Mouse (Mus musculus): ENCODE data around the gene Gzmn. TPM values are rescaled to one million over a fixed set of nuclear protein-coding genes. Genes with fewer than 3 reads are reported as not detected.
"Not testable (repeated sequence)": the region's sequence is repeated elsewhere in the genome, so short reads cannot be mapped to it uniquely, and the experiment has no call there.

The Gzmn gene
- polyA plus RNA-seq, 1 experiment from 2014 or later = not detected

- no peaks in the 10 kb centered on the region for H3K9me3 ChIP-seq
- H3K36me3 ChIP-seq = no peaks in the 10 kb centered on the region
- 75% methylated on average over 2 of the region's 2 CpGs for WGBS
- H3K9ac ChIP-seq = no peak overlapping the region
- H3K4me3 ChIP-seq = no peak overlapping the region
- no peaks in the 10 kb centered on the region for H3K4me1 ChIP-seq (replicated peaks)
- no peak overlapping the region for H3K4me2 ChIP-seq
- ATAC-seq (ENCODE audit: low FRiP score, low read depth) = no peak
- no peaks in the 10 kb centered on the region for H3K27me3 ChIP-seq
- no peak overlapping the region for H3K27ac ChIP-seq (replicated peaks)
Measured at GRCm38 (mm10) chr14:56155340-56155739, 19.1 kb downstream of the Gzmn start.

GRCm38 (mm10) chr14:56133675-56134074 is 40.7 kb downstream of the Gzmn start:
- not testable (repeated sequence) for H3K9ac ChIP-seq; H3K27me3 ChIP-seq; H3K36me3 ChIP-seq; H3K4me2 ChIP-seq; H3K27ac ChIP-seq (replicated peaks); H3K4me3 ChIP-seq; ATAC-seq (ENCODE audit: low FRiP score, low read depth); H3K4me1 ChIP-seq (replicated peaks); H3K9me3 ChIP-seq
- WGBS = 78% methylated on average over 1 of the region's 1 CpGs

GRCm38 (mm10) chr14:56132508-56132907 is 41.9 kb downstream of the Gzmn start, which contains the start of gene Gzmd:
Gene Gzmd (minus strand): TSS chr14:56132608.
- not testable (repeated sequence) for ATAC-seq (ENCODE audit: low FRiP score, low read depth)

GRCm38 (mm10) chr14:56128341-56128740 is 46.1 kb downstream of the Gzmn start:
- Histone ChIP-seq H3K4me2 (no peak overlapping the region), H3K36me3 (no peaks in the 10 kb centered on the region), H3K9ac (no peak overlapping the region), H3K27me3 (no peaks in the 10 kb centered on the region), H3K4me3 (no peak overlapping the region), H3K27ac (replicated peaks) (no peak overlapping the region), H3K4me1 (replicated peaks) (no peaks in the 10 kb centered on the region), H3K9me3 (no peaks in the 10 kb centered on the region)
- ATAC-seq (ENCODE audit: low FRiP score, low read depth) = no peak
- WGBS = 51% methylated on average over 3 of the region's 3 CpGs

More at GRCm38 (mm10) chr14:56132508-56132907, 41.9 kb downstream of the Gzmn start, which contains the start of gene Gzmd:
- not testable (repeated sequence) for H3K9ac ChIP-seq; H3K9me3 ChIP-seq; H3K4me2 ChIP-seq; H3K4me1 ChIP-seq (replicated peaks); H3K36me3 ChIP-seq; H3K27me3 ChIP-seq; H3K4me3 ChIP-seq; H3K27ac ChIP-seq (replicated peaks)
- 91% methylated on average over 2 of the region's 2 CpGs for WGBS

- H3K9ac ChIP-seq = no peak overlapping the region
- WGBS = 81% methylated on average over 3 of the region's 3 CpGs
- no peak for ATAC-seq (ENCODE audit: low FRiP score, low read depth)
- H3K27me3 ChIP-seq = no peaks in the 10 kb centered on the region
- H3K27ac ChIP-seq (replicated peaks) = no peak overlapping the region
- H3K36me3 ChIP-seq = no peaks in the 10 kb centered on the region
- no peak overlapping the region for H3K4me2 ChIP-seq
- H3K4me1 ChIP-seq (replicated peaks) = no peaks in the 10 kb centered on the region
- no peak overlapping the region for H3K4me3 ChIP-seq
- no peaks in the 10 kb centered on the region for H3K9me3 ChIP-seq
Measured at GRCm38 (mm10) chr14:56123516-56123915, 50.9 kb downstream of the Gzmn start.

DNA sequence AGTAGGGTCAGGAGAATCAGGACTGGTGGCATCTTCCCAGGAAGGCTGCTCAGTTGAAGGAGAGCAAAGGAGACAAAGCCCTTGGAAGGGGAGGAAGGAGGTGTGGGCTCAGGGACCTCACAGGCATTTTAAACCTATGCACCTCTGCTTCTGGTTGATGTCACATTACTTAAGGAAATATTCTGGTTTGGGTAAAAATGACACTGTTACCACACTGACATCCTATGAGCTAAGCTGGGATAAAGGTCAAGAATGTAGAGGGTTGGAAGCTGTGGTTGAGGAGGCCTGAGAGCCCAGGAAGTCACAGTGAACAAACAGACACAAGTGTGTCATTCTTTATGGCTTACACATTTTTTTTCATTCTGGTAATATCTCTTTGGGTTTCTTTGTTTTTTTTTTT is 53.9 kb downstream of the Gzmn start, which contains the start of gene Gzme:
TSS of gene Gzme (minus strand) at position 101 of the 400 bp plus-strand sequence.
- Histone ChIP-seq H3K9me3 (no peaks in the 10 kb centered on the region), H3K27ac (replicated peaks) (no peak within 1 kb of the TSS), H3K4me2 (no peak within 1 kb of the TSS), H3K4me1 (replicated peaks) (no peaks in the 10 kb centered on the region), H3K4me3 (no peak within 1 kb of the TSS), H3K9ac (no peak within 1 kb of the TSS), H3K27me3 (no peaks in the 10 kb centered on the region), H3K36me3 (no peaks in the 10 kb centered on the region)
- no peak for ATAC-seq (ENCODE audit: low FRiP score, low read depth)

Other genes starting within 250 kb of the Gzmn start
- 0.18 and 0.55 TPM in 2 replicates for gene Cma1, start 229.9 kb downstream of the Gzmn start, polyA plus RNA-seq (2015; fragmentation: Nextera tagmentation; extraction: Ambion mirVana)
- not detected in 2 replicates for gene Cma2, start 223.6 kb downstream of the Gzmn start, polyA plus RNA-seq (2015; fragmentation: Nextera tagmentation; extraction: Ambion mirVana)
- gene Mcpt1, start 156.6 kb downstream of the Gzmn start, polyA plus RNA-seq (2015; fragmentation: Nextera tagmentation; extraction: Ambion mirVana) = not detected in 2 replicates
- not detected in 2 replicates for gene Mcpt9, start 144.1 kb downstream of the Gzmn start, polyA plus RNA-seq (2015; fragmentation: Nextera tagmentation; extraction: Ambion mirVana)
- not detected in 2 replicates for gene Mcpt2, start 132.6 kb downstream of the Gzmn start, polyA plus RNA-seq (2015; fragmentation: Nextera tagmentation; extraction: Ambion mirVana)
- gene Mcpt4, start 112.3 kb downstream of the Gzmn start, polyA plus RNA-seq (2015; fragmentation: Nextera tagmentation; extraction: Ambion mirVana) = not detected in 2 replicates
- not detected in 2 replicates for gene Mcpt8, start 89.3 kb downstream of the Gzmn start, polyA plus RNA-seq (2015; fragmentation: Nextera tagmentation; extraction: Ambion mirVana)
- not detected in 2 replicates for gene Ctsg, start 72.0 kb downstream of the Gzmn start, polyA plus RNA-seq (2015; fragmentation: Nextera tagmentation; extraction: Ambion mirVana)
- gene Gzme, start 54.0 kb downstream of the Gzmn start, polyA plus RNA-seq (2015; fragmentation: Nextera tagmentation; extraction: Ambion mirVana) = not detected in 2 replicates
- not detected in 2 replicates for gene Gzmd, start 42.0 kb downstream of the Gzmn start, polyA plus RNA-seq (2015; fragmentation: Nextera tagmentation; extraction: Ambion mirVana)
- gene Gzmg, start 15.0 kb downstream of the Gzmn start, polyA plus RNA-seq (2015; fragmentation: Nextera tagmentation; extraction: Ambion mirVana) = not detected in 2 replicates
- gene Gzmf, start 36.8 kb upstream of the Gzmn start, polyA plus RNA-seq (2015; fragmentation: Nextera tagmentation; extraction: Ambion mirVana) = not detected in 2 replicates
- gene Gzmc, start 60.1 kb upstream of the Gzmn start, polyA plus RNA-seq (2015; fragmentation: Nextera tagmentation; extraction: Ambion mirVana) = not detected in 2 replicates
- gene Gzmb, start 87.7 kb upstream of the Gzmn start, polyA plus RNA-seq (2015; fragmentation: Nextera tagmentation; extraction: Ambion mirVana) = not detected in 2 replicates
- 0.18 and 0.25 TPM in 2 replicates for gene Atp12a, start 190.5 kb upstream of the Gzmn start, polyA plus RNA-seq (2015; fragmentation: Nextera tagmentation; extraction: Ambion mirVana)
- 1.3 and 1.6 TPM in 2 replicates for gene Rnf17, start 228.0 kb upstream of the Gzmn start, polyA plus RNA-seq (2015; fragmentation: Nextera tagmentation; extraction: Ambion mirVana)

Measured in hindbrain, embryonic 15.5 days (tissue).